Mouse (Mus musculus) embryo, embryonic 10 days (tissue): ENCODE results near the gene Ccs.

Experiments
- DNase-seq: peaks from one replicate; pipeline ENCODE4 v3.0.0-alpha.2; 2015; ENCODE audit warnings: low spot score

The Ccs gene

GRCm38 (mm10) chr19:4836096-4836495 lies 3.0 kb downstream of the Ccs start:
- DNase-seq = no peak

- no peak for DNase-seq
Measured at GRCm38 (mm10) chr19:4833977-4834376, 5.2 kb downstream of the Ccs start.

- no peak for DNase-seq
Measured at GRCm38 (mm10) chr19:4829156-4829555, 10.0 kb downstream of the Ccs start.

- peak; percentile 25 for DNase-seq
Measured at GRCm38 (mm10) chr19:4828444-4829114, 10.6 kb downstream of the Ccs start.

GRCm38 (mm10) chr19:4820678-4821303 lies 18.3 kb downstream of the Ccs start:
- DNase-seq = no peak

- DNase-seq = no peak
Measured at GRCm38 (mm10) chr19:4817182-4817835, 21.8 kb downstream of the Ccs start.

- DNase-seq = peak; percentile 64
Measured at GRCm38 (mm10) chr19:4813015-4813414, 26.1 kb downstream of the Ccs start.

GRCm38 (mm10) chr19:4812334-4812949 lies 26.7 kb downstream of the Ccs start:
- DNase-seq = peak; percentile 31

GRCm38 (mm10) chr19:4811909-4812242 lies 27.3 kb downstream of the Ccs start:
- no peak for DNase-seq

- DNase-seq = peak; percentile 99
Measured at GRCm38 (mm10) chr19:4811063-4811908, 27.8 kb downstream of the Ccs start, which contains the start of the genes Gm21992 and Rbm14. TSS of gene Gm21992 (minus strand) at chr19:4811612. TSS of gene Rbm14 (minus strand) at chr19:4811634.

GRCm38 (mm10) chr19:4810746-4811062 lies 28.4 kb downstream of the Ccs start:
- no peak for DNase-seq

- no peak for DNase-seq
Measured at GRCm38 (mm10) chr19:4810309-4810708, 28.8 kb downstream of the Ccs start.

- no peak for DNase-seq
Measured at GRCm38 (mm10) chr19:4803283-4803682, 35.8 kb downstream of the Ccs start.

GRCm38 (mm10) chr19:4802691-4803091 lies 36.4 kb downstream of the Ccs start:
- DNase-seq = no peak

GRCm38 (mm10) chr19:4799083-4799482 lies 40.0 kb downstream of the Ccs start:
- DNase-seq = no peak

GRCm38 (mm10) chr19:4797846-4798245 lies 41.3 kb downstream of the Ccs start:
- no peak for DNase-seq

- no peak for DNase-seq
Measured at GRCm38 (mm10) chr19:4795929-4796328, 43.2 kb downstream of the Ccs start.

GRCm38 (mm10) chr19:4793831-4794422 lies 45.2 kb downstream of the Ccs start, which contains the start of gene Rbm4:
TSS of gene Rbm4 (minus strand) at chr19:4793901.
- DNase-seq = peak; percentile 98

GRCm38 (mm10) chr19:4793281-4793830 lies 45.8 kb downstream of the Ccs start:
- DNase-seq = no peak

GRCm38 (mm10) chr19:4786313-4786712 lies 52.8 kb downstream of the Ccs start:
- DNase-seq = no peak

- no peak for DNase-seq
Measured at GRCm38 (mm10) chr19:4785206-4785605, 53.9 kb downstream of the Ccs start.
